Mouse (Mus musculus): ENCODE results near the gene Gm43552.

DNA sequence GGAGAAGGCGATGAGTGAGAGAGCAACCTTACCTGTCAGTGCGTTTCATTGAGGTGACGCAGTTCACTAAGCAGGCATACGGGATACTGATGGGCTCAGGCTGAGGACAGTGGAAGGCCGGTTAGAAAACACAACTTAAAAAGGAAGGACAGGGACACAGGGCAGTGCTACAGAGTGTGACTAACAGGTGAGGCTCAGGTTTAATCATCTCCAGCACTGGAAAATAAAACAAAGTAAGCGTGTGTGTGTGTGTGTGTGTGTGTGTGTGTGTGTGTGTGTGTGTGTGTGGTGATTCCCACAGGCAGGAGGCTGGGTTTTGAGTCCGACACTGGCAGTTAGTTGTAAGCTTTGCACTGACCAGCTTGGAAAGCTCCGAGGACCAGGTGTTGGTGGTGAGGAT lies 69.8 kb downstream of the Gm43552 start:
- TF ChIP-seq CTCF (IDR thresholded peaks at IDR 0.05; ENCODE audit: low read depth) = no peak
- no peak for TF ChIP-seq EP300 (IDR thresholded peaks at IDR 0.05; ENCODE audit: low read depth)
